Mouse (Mus musculus) heart, adult 2 months (tissue): ENCODE results near the gene Gen1.

Experiments
- CTCF ChIP-seq: fragments of 200-600 bp; IDR thresholded peaks from 2 replicates; pipeline ENCODE4 v1.8.1; 2022; ENCODE audit warnings: antibody characterized with exemption, mild to moderate bottlenecking, moderate library complexity
- POLR2A ChIP-seq: fragments of 200-500 bp; IDR thresholded peaks from 2 replicates; pipeline ENCODE4 v1.6.1; 2011; ENCODE audit warnings: mild to moderate bottlenecking, low read depth, low read length, control low read depth; ENCODE audit not compliant: insufficient read depth

DNA sequence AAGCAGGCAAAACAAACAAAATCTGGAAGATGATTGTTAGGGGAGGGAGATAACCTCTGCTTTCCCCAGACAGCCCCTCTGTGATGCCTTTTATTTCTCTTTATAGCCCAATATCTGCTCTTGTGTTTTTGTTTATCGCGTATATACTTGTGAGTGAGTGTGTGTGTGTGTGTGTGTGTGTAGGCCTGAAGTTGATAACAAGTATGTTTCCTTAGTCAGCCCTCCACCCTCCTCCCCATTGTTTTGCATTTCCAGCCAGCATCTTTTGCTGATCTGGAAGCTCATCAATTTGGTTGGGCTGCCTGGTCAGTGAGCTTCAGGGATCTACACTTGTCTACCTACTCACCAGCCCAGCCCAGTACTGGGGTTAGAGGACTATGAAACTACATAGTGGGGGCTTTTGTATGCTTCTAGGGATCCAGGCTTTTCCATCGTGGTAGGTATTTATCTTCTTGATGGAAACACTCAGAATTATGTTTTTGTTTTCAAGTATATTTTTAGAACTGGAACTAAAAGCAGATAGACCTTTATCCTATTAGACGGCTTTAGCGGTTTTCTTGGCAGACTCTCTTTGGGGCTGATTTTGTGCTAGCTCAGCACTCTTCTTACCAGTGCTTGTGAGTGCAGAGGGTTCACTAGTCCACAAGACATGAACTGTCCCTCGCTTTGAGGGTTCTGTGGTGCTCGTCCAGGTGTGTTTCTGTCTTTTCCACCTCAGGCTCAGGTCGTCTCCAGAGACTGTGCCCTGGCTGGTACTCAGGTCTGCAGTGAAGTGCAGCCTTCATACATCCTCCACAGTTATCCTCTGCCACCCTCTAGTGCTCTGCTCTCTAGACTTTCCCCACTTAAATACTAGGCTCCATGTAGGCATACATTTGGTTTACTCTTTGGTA is 41.4 kb upstream of the Gen1 start:
- TF ChIP-seq CTCF: no peak
- TF ChIP-seq POLR2A: no peak
